7 mouse cellular contexts compared by ENCODE assay signal in genomic region chr7:127588011-127588871, GRCm38 (mm10). TPM values are rescaled to one million over a fixed set of nuclear protein-coding genes. Genes with fewer than 3 reads are reported as not detected.
A peak's percentile ranks its signal among the peaks of the same experiment; 100 is the strongest.
DNase-seq lines count a peak whose midpoint lies in the region; ATAC-seq lines count a peak whose summit lies in the region.

Gene Ccdc189 (minus strand): TSS chr7:127588595.
Gene Rnf40 (plus strand): TSS chr7:127588767.

- intact Hi-C loops in left cerebral cortex, postnatal 36 days (cut with DNase I), result no loop called here

- peaks cover 18% of the 10 kb centered on the region for H3K36me3 ChIP-seq in intestine, embryonic 16.5 days (ENCODE audit: control insufficient read depth, insufficient read depth, low read length)
- H3K36me3 ChIP-seq in midbrain, embryonic 11.5 days (ENCODE audit: control insufficient read depth, insufficient read depth, low read length), result peaks cover 19% of the 10 kb centered on the region

- H3K27ac ChIP-seq in intestine, embryonic 16.5 days (ENCODE audit: low read length), result peak within 1 kb of the TSS; percentile 61
- peak within 1 kb of the TSS; percentile 65 for H3K27ac ChIP-seq in midbrain, embryonic 11.5 days (ENCODE audit: low read depth, low read length)

- peaks cover 14% of the 10 kb centered on the region for H3K4me1 ChIP-seq in intestine, embryonic 16.5 days (ENCODE audit: control insufficient read depth, insufficient read depth, low read length)
- H3K4me1 ChIP-seq in midbrain, embryonic 11.5 days (ENCODE audit: control insufficient read depth, insufficient read depth, low read length), result peaks cover 13% of the 10 kb centered on the region

- peak within 1 kb of the TSS; percentile 97 for H3K4me2 ChIP-seq in intestine, embryonic 16.5 days (ENCODE audit: low read depth, low read length)
- peak within 1 kb of the TSS; percentile 88 for H3K4me2 ChIP-seq in midbrain, embryonic 11.5 days

- ATAC-seq in intestine, embryonic 16.5 days, result peak; percentile 99
- peak; percentile 98 for ATAC-seq in midbrain, embryonic 11.5 days (ENCODE audit: low FRiP score)

- peak within 1 kb of the TSS; percentile 92 for H3K4me3 ChIP-seq in intestine, embryonic 16.5 days (ENCODE audit: low read length)
- H3K4me3 ChIP-seq in midbrain, embryonic 11.5 days (ENCODE audit: low read depth, low read length), result peak within 1 kb of the TSS; percentile 82

- under 1% methylated on average over 50 of the region's 50 CpGs for WGBS in intestine, embryonic 16.5 days
- WGBS in midbrain, embryonic 11.5 days, result under 1% methylated on average over 50 of the region's 50 CpGs

- no peaks in the 10 kb centered on the region for H3K9me3 ChIP-seq in intestine, embryonic 16.5 days (ENCODE audit: control insufficient read depth, low read length)
- no peaks in the 10 kb centered on the region for H3K9me3 ChIP-seq in midbrain, embryonic 11.5 days (ENCODE audit: control insufficient read depth, low read length)

- no peaks in the 10 kb centered on the region for H3K27me3 ChIP-seq in intestine, embryonic 16.5 days (replicated peaks; ENCODE audit: control insufficient read depth, insufficient read depth, low read length)
- H3K27me3 ChIP-seq in midbrain, embryonic 11.5 days (ENCODE audit: control insufficient read depth, insufficient read depth, low read length), result no peaks in the 10 kb centered on the region

- DNase-seq in adrenal gland, adult 8-10 months, result peak; percentile 98
- DNase-seq in embryo, embryonic 9.5 days (ENCODE audit: extremely low spot score), result peak; percentile 94
- DNase-seq in gastrocnemius, postnatal 4 days (ENCODE audit: low spot score in 2 of 2), result peak; percentile 69 to 89
- peak; percentile 93 to 95 for DNase-seq in left cerebral cortex, postnatal 36 days (ENCODE audit: low spot score in 2 of 2)
- DNase-seq in midbrain, embryonic 11.5 days (ENCODE audit: low spot score, missing footprints), result peak; percentile 98
- peak; percentile 96 for DNase-seq in skeletal muscle tissue, adult 2 months (ENCODE audit: low read depth, low spot score)

- peak within 1 kb of the TSS; percentile 91 for H3K9ac ChIP-seq in intestine, embryonic 16.5 days (ENCODE audit: low read depth, low read length)
- H3K9ac ChIP-seq in midbrain, embryonic 11.5 days (ENCODE audit: low read length), result peak within 1 kb of the TSS; percentile 81

RNA-seq across cellular contexts. Expression of gene Ccdc189, which starts in this region (rescaled TPM):
- 10 to 100 TPM in 2 of 4 experiments, 1 to 10 TPM in 2; 8.8 to 13.0 (median 10.5) TPM for total RNA-seq in adrenal gland, adult 8-10 months (2022)
- total RNA-seq in gastrocnemius, postnatal 4 days (2021), result 1 to 10 TPM; 5.0 to 5.1 TPM
- polyA plus RNA-seq in intestine, embryonic 16.5 days (2015; fragmentation: Nextera tagmentation; extraction: Ambion mirVana), result 4.8 and 5.2 TPM in 2 replicates
- 1 to 10 TPM; 9.3 to 9.7 TPM for total RNA-seq in left cerebral cortex, postnatal 36 days (2021)
- polyA plus RNA-seq in midbrain, embryonic 11.5 days (2014; fragmentation: Nextera tagmentation; extraction: Ambion mirVana), result 13.4 and 15.8 TPM in 2 replicates

RNA-seq across cellular contexts. Expression of gene Rnf40, which starts in this region (rescaled TPM):
- total RNA-seq in adrenal gland, adult 8-10 months (2022), result 10 to 100 TPM; 50.1 to 81.9 (median 70.9) TPM
- 10 to 100 TPM; 48.4 to 50.5 TPM for total RNA-seq in gastrocnemius, postnatal 4 days (2021)
- polyA plus RNA-seq in intestine, embryonic 16.5 days (2015; fragmentation: Nextera tagmentation; extraction: Ambion mirVana), result 34.3 and 35.2 TPM in 2 replicates
- 10 to 100 TPM; 63.1 to 81.0 TPM for total RNA-seq in left cerebral cortex, postnatal 36 days (2021)
- 36.5 and 39.2 TPM in 2 replicates for polyA plus RNA-seq in midbrain, embryonic 11.5 days (2014; fragmentation: Nextera tagmentation; extraction: Ambion mirVana)

Comparison
In these comparisons a context has a peak if more than half of its experiments do, and no peak if none do; other contexts are left out.
1. Peak in every context shown above with its lines: DNase-seq, ATAC-seq, H3K4me3 ChIP-seq and H3K27ac ChIP-seq.